Mouse (Mus musculus) kidney, embryonic 14.5 days (tissue): ENCODE measurements around the gene Olfr167. TPM values are rescaled to one million over a fixed set of nuclear protein-coding genes. Genes with fewer than 3 reads are reported as not detected.
"Not testable (repeated sequence)": the region's sequence is repeated elsewhere in the genome, so short reads cannot be mapped to it uniquely, and the experiment has no call there.

Source experiments
- ATAC-seq: fragments of 200-750 bp; cut with Nextera tagmentation; 2 replicates; pipeline ENCODE4 v1.8.0; 2017; ENCODE audit warnings: moderate number of reproducible peaks, mild to moderate bottlenecking, moderate TSS enrichment, moderate library complexity; ENCODE audit not compliant: low FRiP score, low TSS enrichment
- H3K27ac ChIP-seq: fragments of 300-500 bp; sonication (generic); 2 replicates; pipeline ENCODE4 v1.5.1; 2014; ENCODE audit warnings: low read depth, mild to moderate bottlenecking, low read length, moderate library complexity, mixed read lengths
- H3K27me3 ChIP-seq: fragments of 300-500 bp; sonication (generic); 2 replicates; pipeline ENCODE4 v1.6.1; 2014; ENCODE audit warnings: mild to moderate bottlenecking, low read length; ENCODE audit not compliant: control insufficient read depth, insufficient read depth
- H3K36me3 ChIP-seq: fragments of 300-500 bp; sonication (generic); 2 replicates; pipeline ENCODE4 v1.6.1; 2014; ENCODE audit warnings: low read length, mixed read lengths; ENCODE audit not compliant: control insufficient read depth, insufficient read depth
- H3K4me1 ChIP-seq: fragments of 300-500 bp; sonication (generic); 2 replicates; pipeline ENCODE4 v1.6.1; 2014; ENCODE audit warnings: low read length, mixed read lengths; ENCODE audit not compliant: control insufficient read depth, insufficient read depth
- H3K4me2 ChIP-seq: fragments of 300-500 bp; sonication (generic); replicated peaks from 2 replicates; pipeline ENCODE4 v1.6.1; 2014; ENCODE audit warnings: low read depth, mild to moderate bottlenecking, low read length
- H3K4me3 ChIP-seq: fragments of 300-500 bp; sonication (generic); 2 replicates; pipeline ENCODE4 v1.5.1; 2014; ENCODE audit warnings: mild to moderate bottlenecking, low read length
- H3K9ac ChIP-seq: fragments of 300-500 bp; sonication (generic); 2 replicates; pipeline ENCODE4 v1.6.1; 2014; ENCODE audit warnings: low read depth, mild to moderate bottlenecking, low read length, moderate library complexity
- H3K9me3 ChIP-seq: fragments of 300-500 bp; sonication (generic); 2 replicates; pipeline ENCODE4 v1.6.1; 2016; ENCODE audit warnings: low read length; ENCODE audit not compliant: control insufficient read depth
- WGBS: fragments of 180-500 bp; shearing (Covaris S2); extraction: QIAGEN DNeasy Blood & Tissue Kit; methylation state at CpG from one replicate; pipeline ENCODE4 v1.1.7; 2014; 5-methylcytosine and 5-hydroxymethylcytosine counted together
- polyA plus RNA-seq: library from polyadenylated mRNA; unstranded; fragments of >200 nt; fragmentation: Nextera tagmentation; extraction: Ambion mirVana; gene quantifications from 2 replicates; pipeline ENCODE4 v1.2.1, GENCODE M21; 2014

Gene Olfr167
- polyA plus RNA-seq = not detected in 2 replicates

GRCm38 (mm10) chr16:19522166-19522565 is at the start of gene Olfr167:
Olfr167 (minus strand) TSS chr16:19522266.
- Histone ChIP-seq H3K27me3 (no peaks in the 10 kb centered on the region), H3K4me3 (no peak within 1 kb of the TSS), H3K9me3 (no peaks in the 10 kb centered on the region), H3K27ac (no peak within 1 kb of the TSS), H3K9ac (no peak within 1 kb of the TSS), H3K36me3 (no peaks in the 10 kb centered on the region), H3K4me2 (no peak within 1 kb of the TSS), H3K4me1 (no peaks in the 10 kb centered on the region)
- ATAC-seq = no peak
- 92% methylated on average over 2 of the region's 2 CpGs for WGBS

GRCm38 (mm10) chr16:19571709-19572108 is 49.6 kb upstream of the Olfr167 start, which contains the start of gene Olfr169:
Olfr169 (minus strand) TSS chr16:19571809.
- WGBS = 91% methylated on average over 2 of the region's 2 CpGs
- H3K27ac ChIP-seq, H3K4me1 ChIP-seq, H3K9ac ChIP-seq, H3K36me3 ChIP-seq, H3K4me3 ChIP-seq, ATAC-seq, H3K27me3 ChIP-seq, H3K9me3 ChIP-seq, H3K4me2 ChIP-seq: not testable (repeated sequence)

GRCm38 (mm10) chr16:19553429-19553828 is 31.4 kb upstream of the Olfr167 start:
- 86% methylated on average over 7 of the region's 7 CpGs for WGBS

GRCm38 (mm10) chr16:19552246-19552645 is 30.2 kb upstream of the Olfr167 start:
- not testable (repeated sequence) for H3K4me1 ChIP-seq

More at GRCm38 (mm10) chr16:19553429-19553828, 31.4 kb upstream of the Olfr167 start:
- ATAC-seq, H3K36me3 ChIP-seq, H3K9ac ChIP-seq, H3K27ac ChIP-seq, H3K4me1 ChIP-seq, H3K9me3 ChIP-seq, H3K27me3 ChIP-seq, H3K4me2 ChIP-seq, H3K4me3 ChIP-seq: not testable (repeated sequence)

GRCm38 (mm10) chr16:19535455-19535854 is 13.4 kb upstream of the Olfr167 start, which contains the start of gene Olfr168:
Olfr168 (minus strand) TSS chr16:19535555.
- no peak for ATAC-seq
- H3K9me3 ChIP-seq = no peaks in the 10 kb centered on the region
- no peaks in the 10 kb centered on the region for H3K4me1 ChIP-seq
- H3K27me3 ChIP-seq = no peaks in the 10 kb centered on the region
- no peak within 1 kb of the TSS for H3K9ac ChIP-seq
- no peak within 1 kb of the TSS for H3K27ac ChIP-seq
- H3K4me2 ChIP-seq = no peak within 1 kb of the TSS
- no peak within 1 kb of the TSS for H3K4me3 ChIP-seq
- H3K36me3 ChIP-seq = no peaks in the 10 kb centered on the region

More at GRCm38 (mm10) chr16:19552246-19552645, 30.2 kb upstream of the Olfr167 start:
- not testable (repeated sequence) for H3K9me3 ChIP-seq, H3K4me2 ChIP-seq, H3K27me3 ChIP-seq, H3K9ac ChIP-seq, H3K4me3 ChIP-seq, H3K27ac ChIP-seq, ATAC-seq, H3K36me3 ChIP-seq
- WGBS = 82% methylated on average over 3 of the region's 3 CpGs

GRCm38 (mm10) chr16:19483394-19483793 is 38.7 kb downstream of the Olfr167 start, which contains the start of gene Olfr166:
Olfr166 (plus strand) TSS chr16:19483694.
- Histone ChIP-seq H3K4me2 (no peak within 1 kb of the TSS), H3K36me3 (no peaks in the 10 kb centered on the region), H3K27me3 (no peaks in the 10 kb centered on the region), H3K27ac (no peak within 1 kb of the TSS), H3K4me3 (no peak within 1 kb of the TSS), H3K4me1 (no peaks in the 10 kb centered on the region), H3K9me3 (no peaks in the 10 kb centered on the region), H3K9ac (no peak within 1 kb of the TSS)
- no peak for ATAC-seq

GRCm38 (mm10) chr16:19464365-19464764 is 57.7 kb downstream of the Olfr167 start:
- no peak for ATAC-seq
- Histone ChIP-seq H3K36me3 (no peaks in the 10 kb centered on the region), H3K9me3 (no peaks in the 10 kb centered on the region), H3K9ac (no peak overlapping the region), H3K4me3 (no peak overlapping the region), H3K27me3 (no peaks in the 10 kb centered on the region), H3K4me2 (no peak overlapping the region), H3K4me1 (no peaks in the 10 kb centered on the region), H3K27ac (no peak overlapping the region)
- WGBS = 94% methylated on average over 1 of the region's 1 CpGs

Other genes starting within 250 kb of the Olfr167 start
- not detected in 2 replicates for gene Olfr164, start 208.2 kb downstream of the Olfr167 start, polyA plus RNA-seq
- gene Olfr165, start 99.1 kb downstream of the Olfr167 start, polyA plus RNA-seq = not detected in 2 replicates
- not detected in 2 replicates for gene Olfr166, start 38.6 kb downstream of the Olfr167 start, polyA plus RNA-seq
- not detected in 2 replicates for gene Olfr168, start 13.3 kb upstream of the Olfr167 start, polyA plus RNA-seq
- gene Olfr169, start 49.5 kb upstream of the Olfr167 start, polyA plus RNA-seq = not detected in 2 replicates
- gene Olfr170, start 89.6 kb upstream of the Olfr167 start, polyA plus RNA-seq = not detected in 2 replicates
- gene Olfr171, start 107.7 kb upstream of the Olfr167 start, polyA plus RNA-seq = not detected in 2 replicates
- gene Lamp3, start 184.1 kb upstream of the Olfr167 start, polyA plus RNA-seq = 0.06 TPM in 1 of 2 replicates, not detected in the other
- gene B3gnt5, start 237.9 kb upstream of the Olfr167 start, polyA plus RNA-seq = 15.5 and 21.9 TPM in 2 replicates